Mouse (Mus musculus) retina, embryonic 14.5 days (tissue): ENCODE measurements at regions not wholly inside any gene's neighbourhood (a gene's known extent, or its start where the extent isn't known, plus 50 kb on each side); places are given as distances from the start of the nearest gene placed in this dataset.

ENCODE experiments used
- DNase-seq: peaks from one replicate; pipeline ENCODE4 v3.0.0-alpha.2; 2015; ENCODE audit warnings: low spot score

- DNase-seq: peak; percentile 23
Observed at GRCm38 (mm10) chr8:88972993-88973690, 70.8 kb downstream of the Sall1 start.

GRCm38 (mm10) chr8:88958843-88959242, 85.1 kb downstream of the Sall1 start:
- no peak for DNase-seq

GRCm38 (mm10) chr8:88953178-88953577, 90.8 kb downstream of the Sall1 start:
- DNase-seq: no peak

- DNase-seq: no peak
Observed at GRCm38 (mm10) chr8:88951829-88952155, 92.2 kb downstream of the Sall1 start.

GRCm38 (mm10) chr8:88951145-88951828, 92.7 kb downstream of the Sall1 start:
- DNase-seq: no peak

GRCm38 (mm10) chr8:88949975-88950374, 94.0 kb downstream of the Sall1 start:
- no peak for DNase-seq

GRCm38 (mm10) chr8:88948981-88949380, 95.0 kb downstream of the Sall1 start:
- no peak for DNase-seq

GRCm38 (mm10) chr8:88948328-88948727, 95.6 kb downstream of the Sall1 start:
- DNase-seq: no peak

- no peak for DNase-seq
Observed at GRCm38 (mm10) chr8:88947384-88947783, 96.6 kb downstream of the Sall1 start.

- DNase-seq: no peak
Observed at GRCm38 (mm10) chr8:88945656-88946055, 98.3 kb downstream of the Sall1 start.

GRCm38 (mm10) chr8:88944038-88944437, 99.9 kb downstream of the Sall1 start:
- peak; percentile 15 for DNase-seq

GRCm38 (mm10) chr8:88939071-88939746, 104.8 kb downstream of the Sall1 start:
- DNase-seq: peak; percentile 38

- DNase-seq: no peak
Observed at GRCm38 (mm10) chr8:88934708-88935107, 109.3 kb downstream of the Sall1 start.

GRCm38 (mm10) chr8:88931050-88931449, 112.9 kb downstream of the Sall1 start:
- no peak for DNase-seq

GRCm38 (mm10) chr8:88930370-88930769, 113.6 kb downstream of the Sall1 start:
- no peak for DNase-seq

- DNase-seq: no peak
Observed at GRCm38 (mm10) chr8:88928675-88929377, 115.1 kb downstream of the Sall1 start.

GRCm38 (mm10) chr8:88922840-88923239, 121.1 kb downstream of the Sall1 start:
- DNase-seq: no peak

- DNase-seq: no peak
Observed at GRCm38 (mm10) chr8:88921967-88922366, 122.0 kb downstream of the Sall1 start.

GRCm38 (mm10) chr8:88919282-88919681, 124.7 kb downstream of the Sall1 start:
- no peak for DNase-seq

- DNase-seq: no peak
Observed at GRCm38 (mm10) chr8:88916064-88916463, 127.9 kb downstream of the Sall1 start.

- DNase-seq: no peak
Observed at GRCm38 (mm10) chr8:88914657-88915056, 129.3 kb downstream of the Sall1 start.

GRCm38 (mm10) chr8:88914190-88914589, 129.8 kb downstream of the Sall1 start:
- no peak for DNase-seq

GRCm38 (mm10) chr8:88906244-88906643, 137.7 kb downstream of the Sall1 start:
- DNase-seq: no peak
